Mouse (Mus musculus): ENCODE data around the gene Gm17581. TPM values are rescaled to one million over a fixed set of nuclear protein-coding genes. Genes with fewer than 3 reads are reported as not detected.

Gm17581 gene
- total and polyA plus RNA-seq, 2 experiments from 2014 or later = not detected

DNA sequence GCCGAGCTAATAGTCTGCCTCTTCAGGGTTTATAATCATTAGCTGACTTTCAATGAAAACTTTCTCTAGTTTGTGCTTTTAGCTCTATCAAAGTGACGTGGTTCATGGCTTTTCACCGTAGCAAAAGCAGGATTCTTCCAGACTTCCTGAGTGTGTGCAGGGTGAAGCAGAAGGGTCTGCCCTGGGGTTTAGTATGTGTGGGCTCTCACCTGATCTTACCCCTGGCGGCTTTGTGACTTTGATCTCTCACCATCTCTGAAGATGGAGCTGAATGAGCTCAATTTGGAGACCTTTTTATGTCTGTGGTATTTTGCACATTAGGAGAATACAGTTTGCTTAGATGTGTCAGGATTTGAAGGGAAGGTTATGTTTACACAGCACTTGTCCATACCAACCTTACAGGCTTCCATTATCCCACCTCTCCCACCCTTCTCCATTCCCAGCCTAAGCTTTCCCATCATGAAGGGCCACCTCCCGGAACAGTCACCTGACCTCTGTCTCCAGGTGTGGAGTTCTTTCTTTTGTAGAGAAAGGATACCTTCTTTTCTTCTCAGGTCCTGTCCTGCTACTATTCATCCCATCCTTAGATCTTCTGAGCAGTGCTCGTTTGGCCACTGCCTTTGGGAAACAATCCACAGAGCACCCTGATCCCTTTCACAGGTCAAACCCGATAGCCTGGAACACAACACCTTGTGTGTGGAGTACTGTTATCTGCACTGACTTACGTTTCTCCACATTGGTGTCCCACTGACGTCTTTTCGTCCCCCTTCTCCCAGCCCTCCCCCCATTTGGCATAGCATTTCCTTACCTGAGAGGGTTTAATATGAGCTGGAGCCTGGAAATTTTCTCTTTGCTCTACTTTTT is 41.4 kb upstream of the Gm17581 start:
- Histone ChIP-seq H3K27ac (ENCODE audit: low read depth) (no peak overlapping the region), H3K4me2 (ENCODE audit: low read depth, low read length) (no peak overlapping the region), H3K9me3 (replicated peaks; ENCODE audit: control insufficient read depth, low read length) (no peaks in the 10 kb centered on the region), H3K4me3 (ENCODE audit: low read depth, low read length) (no peak overlapping the region), H3K27me3 (ENCODE audit: control insufficient read depth, insufficient read depth, low read length) (peaks cover 56% of the 10 kb centered on the region), H3K36me3 (replicated peaks; ENCODE audit: control insufficient read depth, insufficient read depth, low read length) (no peaks in the 10 kb centered on the region), H3K4me1 (ENCODE audit: control insufficient read depth, insufficient read depth) (no peaks in the 10 kb centered on the region), H3K9ac (replicated peaks; ENCODE audit: low read depth, low read length) (no peak overlapping the region)
- no peak for TF ChIP-seq EP300 (IDR thresholded peaks at IDR 0.05; ENCODE audit: low read depth)
- no peak for TF ChIP-seq CTCF (IDR thresholded peaks at IDR 0.05; ENCODE audit: low read depth)
- no peak for ATAC-seq (ENCODE audit: insufficient read depth, low read depth)
- DNase-seq (ENCODE audit: low spot score) = no peak
- WGBS = 54% methylated on average over 10 of the region's 10 CpGs

DNA sequence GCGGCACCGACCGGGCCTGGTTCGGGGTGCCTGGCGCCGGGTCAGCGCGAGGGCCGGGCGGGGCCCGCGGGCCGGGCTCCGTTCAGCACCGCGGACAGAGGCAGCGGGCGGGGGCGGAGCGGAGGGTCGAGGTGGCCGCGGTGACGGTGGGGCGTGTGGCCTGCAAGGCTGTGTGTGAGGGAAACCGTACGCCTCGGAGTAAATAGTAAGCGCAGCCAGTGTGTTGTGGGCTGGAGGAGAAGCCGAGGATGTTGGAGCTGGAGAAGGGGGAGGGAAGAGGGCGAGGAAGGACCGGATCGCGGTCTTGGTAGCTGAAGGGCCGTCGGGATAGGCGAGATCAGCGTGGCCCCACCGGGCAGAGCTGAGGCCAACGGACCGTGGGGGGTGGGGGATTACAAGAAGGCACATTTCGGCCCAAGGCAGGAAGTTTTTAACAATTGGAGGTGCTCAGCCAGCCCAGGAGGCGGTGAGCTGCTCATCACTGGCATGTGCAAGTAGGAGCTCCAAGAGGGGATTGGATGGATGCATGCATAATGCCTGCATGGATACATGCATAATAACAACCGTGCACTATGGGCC is 40.1 kb upstream of the Gm17581 start:
- TF ChIP-seq EP300 (IDR thresholded peaks at IDR 0.05; ENCODE audit: low read depth) (no peak), CTCF (IDR thresholded peaks at IDR 0.05; ENCODE audit: low read depth) (no peak)
- 3% methylated on average over 42 of the region's 44 CpGs for WGBS
- DNase-seq (ENCODE audit: low spot score) (peak; percentile 42), ATAC-seq (ENCODE audit: insufficient read depth, low read depth) (peak; percentile 86)
- Histone ChIP-seq H3K4me1 (ENCODE audit: control insufficient read depth, insufficient read depth) (no peaks in the 10 kb centered on the region), H3K4me2 (ENCODE audit: low read depth, low read length) (peak overlapping the region; percentile 91), H3K9me3 (replicated peaks; ENCODE audit: control insufficient read depth, low read length) (no peaks in the 10 kb centered on the region), H3K9ac (replicated peaks; ENCODE audit: low read depth, low read length) (no peak overlapping the region), H3K27me3 (ENCODE audit: control insufficient read depth, insufficient read depth, low read length) (peaks cover 60% of the 10 kb centered on the region), H3K4me3 (ENCODE audit: low read depth, low read length) (peak overlapping the region; percentile 44), H3K36me3 (replicated peaks; ENCODE audit: control insufficient read depth, insufficient read depth, low read length) (no peaks in the 10 kb centered on the region), H3K27ac (ENCODE audit: low read depth) (no peak overlapping the region)

DNA sequence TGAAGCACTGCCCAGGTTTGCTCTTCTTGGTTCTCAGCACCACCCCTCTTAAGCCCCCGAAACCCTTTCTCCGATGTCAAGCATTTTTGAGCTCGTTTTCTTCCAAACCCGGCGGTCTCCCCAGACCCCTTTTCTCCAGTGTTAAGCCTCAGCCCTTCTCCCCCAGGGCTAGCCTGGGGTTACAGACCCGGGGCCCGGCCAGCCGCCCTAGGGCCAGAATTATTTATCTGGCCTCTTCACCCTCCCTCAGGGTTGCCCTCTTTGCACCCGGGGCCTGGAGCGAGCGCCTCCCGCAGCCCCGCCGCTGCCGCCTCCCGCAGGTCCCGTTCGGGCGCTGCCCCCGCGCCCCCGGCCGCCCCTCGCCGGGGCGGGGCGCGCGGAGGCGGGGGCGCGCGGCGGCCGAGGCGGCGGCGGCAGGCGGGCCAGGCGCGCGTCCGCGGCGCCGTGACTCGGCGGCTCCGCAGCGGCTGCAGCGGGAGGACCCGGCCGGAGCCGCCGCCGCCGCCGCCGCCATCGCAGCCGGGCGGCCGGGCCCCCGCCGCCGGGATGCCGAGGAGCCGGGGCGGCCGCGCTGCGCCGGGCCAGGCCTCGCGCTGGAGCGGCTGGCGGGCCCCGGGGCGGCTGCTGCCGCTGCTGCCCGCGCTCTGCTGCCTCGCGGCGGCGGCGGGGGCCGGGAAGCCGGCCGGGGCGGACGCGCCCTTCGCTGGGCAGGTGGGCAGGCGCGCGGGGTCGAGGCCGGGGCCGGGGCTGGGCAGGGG is 39.4 kb upstream of the Gm17581 start, which contains the start of gene Mmp24:
Mmp24 (plus strand) TSS at position 416 of the 758 bp plus-strand sequence.
- peak within 1 kb of the TSS; percentile 91 for H3K4me2 ChIP-seq (ENCODE audit: low read depth, low read length)
- H3K27ac ChIP-seq (ENCODE audit: low read depth) = no peak within 1 kb of the TSS
- peaks cover 60% of the 10 kb centered on the region for H3K27me3 ChIP-seq (ENCODE audit: control insufficient read depth, insufficient read depth, low read length)
- DNase-seq (ENCODE audit: low spot score) (no peak), ATAC-seq (ENCODE audit: insufficient read depth, low read depth) (peak; percentile 44; the same call in 1 of the 2 replicates)
- 3% methylated on average over 39 of the region's 100 CpGs for WGBS
- no peaks in the 10 kb centered on the region for H3K36me3 ChIP-seq (replicated peaks; ENCODE audit: control insufficient read depth, insufficient read depth, low read length)
- H3K4me3 ChIP-seq (ENCODE audit: low read depth, low read length) = peak within 1 kb of the TSS; percentile 44
- H3K9me3 ChIP-seq (replicated peaks; ENCODE audit: control insufficient read depth, low read length) = no peaks in the 10 kb centered on the region
- H3K9ac ChIP-seq (replicated peaks; ENCODE audit: low read depth, low read length) = no peak within 1 kb of the TSS
- H3K4me1 ChIP-seq (ENCODE audit: control insufficient read depth, insufficient read depth) = no peaks in the 10 kb centered on the region
- TF ChIP-seq CTCF (IDR thresholded peaks at IDR 0.05; ENCODE audit: low read depth) (no peak), EP300 (IDR thresholded peaks at IDR 0.05; ENCODE audit: low read depth) (no peak)

DNA sequence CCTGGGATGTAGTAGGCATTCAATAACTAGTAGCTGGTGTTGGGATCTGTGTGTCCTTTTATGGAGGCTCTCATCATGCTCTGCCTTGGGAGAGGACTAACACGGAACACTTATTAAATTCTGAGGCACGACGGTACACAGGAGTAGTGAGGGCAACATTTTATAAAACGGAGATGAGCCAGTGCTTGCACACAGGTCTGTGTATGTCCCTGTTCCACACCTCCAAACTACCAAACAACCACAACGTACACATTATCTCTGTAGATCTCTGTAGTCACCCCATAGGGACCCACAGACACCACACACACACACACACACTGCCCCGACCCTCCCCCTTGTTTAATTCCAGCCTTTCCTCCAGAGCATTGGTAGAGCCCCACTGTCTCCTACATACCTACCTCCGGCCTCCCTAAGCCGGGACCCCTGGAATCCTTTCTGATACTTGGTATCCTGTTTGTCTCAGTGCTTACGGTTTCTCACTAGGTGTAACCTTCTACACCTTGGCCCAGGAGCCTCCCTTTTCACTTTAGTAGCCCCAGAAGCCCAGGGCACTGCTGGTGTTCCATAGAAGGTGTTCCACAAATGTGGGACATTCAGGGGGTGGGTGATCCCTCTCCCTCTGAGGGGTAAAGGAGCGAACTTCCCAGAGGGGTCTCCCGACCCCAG is 38.7 kb upstream of the Gm17581 start:
- WGBS = 49% methylated on average over 11 of the region's 11 CpGs
- Histone ChIP-seq H3K27ac (ENCODE audit: low read depth) (no peak overlapping the region), H3K4me3 (ENCODE audit: low read depth, low read length) (0 out of 2 replicates have a peak overlapping the region, but pooled peaks have one; percentile 37), H3K36me3 (replicated peaks; ENCODE audit: control insufficient read depth, insufficient read depth, low read length) (no peaks in the 10 kb centered on the region), H3K27me3 (ENCODE audit: control insufficient read depth, insufficient read depth, low read length) (peaks cover 60% of the 10 kb centered on the region), H3K9me3 (replicated peaks; ENCODE audit: control insufficient read depth, low read length) (no peaks in the 10 kb centered on the region), H3K9ac (replicated peaks; ENCODE audit: low read depth, low read length) (no peak overlapping the region), H3K4me1 (ENCODE audit: control insufficient read depth, insufficient read depth) (no peaks in the 10 kb centered on the region), H3K4me2 (ENCODE audit: low read depth, low read length) (no peak overlapping the region)
- TF ChIP-seq EP300 (IDR thresholded peaks at IDR 0.05; ENCODE audit: low read depth) (no peak), CTCF (IDR thresholded peaks at IDR 0.05; ENCODE audit: low read depth) (no peak)
- DNase-seq (ENCODE audit: low spot score) = no peak
- no peak for ATAC-seq (ENCODE audit: insufficient read depth, low read depth)

DNA sequence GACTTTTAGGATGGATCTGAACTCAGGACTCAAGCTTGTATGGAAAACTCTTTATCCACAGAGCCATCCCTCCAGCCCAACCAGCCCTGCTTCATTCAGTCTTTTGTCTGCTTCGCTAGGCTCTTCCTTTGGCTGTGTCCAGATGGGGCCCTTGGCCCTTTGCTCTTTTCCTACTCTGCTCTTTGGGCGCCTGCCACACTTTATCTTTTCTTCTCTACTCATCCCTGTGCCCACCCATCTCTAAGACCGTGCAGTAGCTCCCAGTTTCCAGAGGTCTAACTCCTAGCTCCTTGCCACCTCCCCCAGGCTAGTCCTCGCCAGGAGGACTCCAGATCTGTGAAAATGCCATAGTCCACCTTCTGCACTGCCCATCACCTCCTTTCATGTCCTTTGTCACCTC is 38.0 kb upstream of the Gm17581 start:
- whole genome bisulfite sequencing = 46% methylated on average over 4 of the region's 4 CpGs

More for the DNA sequence above, 38.0 kb upstream of the Gm17581 start:
- Histone ChIP-seq H3K27me3 (ENCODE audit: control insufficient read depth, insufficient read depth, low read length) (peaks cover 62% of the 10 kb centered on the region), H3K27ac (ENCODE audit: low read depth) (no peak overlapping the region), H3K4me3 (ENCODE audit: low read depth, low read length) (no peak overlapping the region), H3K4me2 (ENCODE audit: low read depth, low read length) (no peak overlapping the region), H3K9me3 (replicated peaks; ENCODE audit: control insufficient read depth, low read length) (no peaks in the 10 kb centered on the region), H3K36me3 (replicated peaks; ENCODE audit: control insufficient read depth, insufficient read depth, low read length) (no peaks in the 10 kb centered on the region), H3K4me1 (ENCODE audit: control insufficient read depth, insufficient read depth) (no peaks in the 10 kb centered on the region), H3K9ac (replicated peaks; ENCODE audit: low read depth, low read length) (no peak overlapping the region)
- DNase-seq (ENCODE audit: low spot score) = no peak
- no peak for ATAC-seq (ENCODE audit: insufficient read depth, low read depth)
- TF ChIP-seq CTCF (IDR thresholded peaks at IDR 0.05; ENCODE audit: low read depth) (no peak), EP300 (IDR thresholded peaks at IDR 0.05; ENCODE audit: low read depth) (no peak)

All from heart, postnatal 0 days (tissue).